Mouse (Mus musculus) stomach, embryonic 16.5 days (tissue): ENCODE results near the gene Ropn1. TPM values are rescaled to one million over a fixed set of nuclear protein-coding genes. Genes with fewer than 3 reads are reported as not detected.
A peak's percentile ranks its signal among the peaks of the same experiment; 100 is the strongest.
"Not testable (repeated sequence)": the region's sequence is repeated elsewhere in the genome, so short reads cannot be mapped to it uniquely, and the experiment has no call there.

ENCODE experiments used
- ATAC-seq: fragments of 200-750 bp; cut with Nextera tagmentation; 2 replicates; pipeline ENCODE4 v1.8.0; 2017; ENCODE audit warnings: moderate number of reproducible peaks, moderate TSS enrichment; ENCODE audit not compliant: insufficient read depth, low FRiP score
- H3K27ac ChIP-seq: fragments of 300-500 bp; sonication (generic); 2 replicates; pipeline ENCODE4 v1.5.1; 2014; ENCODE audit warnings: low read length
- H3K27me3 ChIP-seq: fragments of 300-500 bp; sonication (generic); 2 replicates; pipeline ENCODE4 v1.6.1; 2014; ENCODE audit warnings: low read length, control low read depth, mixed read lengths; ENCODE audit not compliant: control insufficient read depth, insufficient read depth
- H3K36me3 ChIP-seq: fragments of 300-500 bp; sonication (generic); 2 replicates; pipeline ENCODE4 v1.6.1; 2014; ENCODE audit warnings: low read length; ENCODE audit not compliant: control insufficient read depth, insufficient read depth
- H3K4me1 ChIP-seq: fragments of 300-500 bp; sonication (generic); 2 replicates; pipeline ENCODE4 v1.6.1; 2014; ENCODE audit warnings: low read length, control low read depth, mixed read lengths; ENCODE audit not compliant: control insufficient read depth, insufficient read depth
- H3K4me2 ChIP-seq: fragments of 300-500 bp; sonication (generic); 2 replicates; pipeline ENCODE4 v1.6.1; 2014; ENCODE audit warnings: low read depth, low read length, mixed read lengths
- H3K4me3 ChIP-seq: fragments of 300-500 bp; sonication (generic); replicated peaks from 2 replicates; pipeline ENCODE4 v1.5.1; 2014; ENCODE audit warnings: mild to moderate bottlenecking, low read length
- H3K9ac ChIP-seq: fragments of 300-500 bp; sonication (generic); 2 replicates; pipeline ENCODE4 v1.6.1; 2014; ENCODE audit warnings: low read length
- H3K9me3 ChIP-seq: fragments of 300-500 bp; sonication (generic); replicated peaks from 2 replicates; pipeline ENCODE4 v1.6.1; 2016; ENCODE audit warnings: low read length, control low read depth; ENCODE audit not compliant: control insufficient read depth
- WGBS: fragments of 180-500 bp; shearing (Covaris S2); extraction: QIAGEN DNeasy Blood & Tissue Kit; methylation state at CpG from one replicate; pipeline ENCODE4 v1.1.7; 2014; 5-methylcytosine and 5-hydroxymethylcytosine counted together
- polyA plus RNA-seq: library from polyadenylated mRNA; unstranded; fragments of >200 nt; fragmentation: Nextera tagmentation; extraction: Ambion mirVana; gene quantifications from 2 replicates; pipeline ENCODE4 v1.2.1, GENCODE M21; 2015

Ropn1 gene
- polyA plus RNA-seq, 1 experiment from 2014 or later, result not detected

- H3K36me3 ChIP-seq, result no peaks in the 10 kb centered on the region
- H3K4me2 ChIP-seq, result no peak overlapping the region
- ATAC-seq, result no peak
- WGBS, result 38% methylated on average over 8 of the region's 8 CpGs
- no peaks in the 10 kb centered on the region for H3K27me3 ChIP-seq
- no peaks in the 10 kb centered on the region for H3K9me3 ChIP-seq
- no peak overlapping the region for H3K9ac ChIP-seq
- no peaks in the 10 kb centered on the region for H3K4me1 ChIP-seq
- no peak overlapping the region for H3K4me3 ChIP-seq
- no peak overlapping the region for H3K27ac ChIP-seq
Measured at GRCm38 (mm10) chr16:34643511-34644259, 6.0 kb upstream of the Ropn1 start.

DNA sequence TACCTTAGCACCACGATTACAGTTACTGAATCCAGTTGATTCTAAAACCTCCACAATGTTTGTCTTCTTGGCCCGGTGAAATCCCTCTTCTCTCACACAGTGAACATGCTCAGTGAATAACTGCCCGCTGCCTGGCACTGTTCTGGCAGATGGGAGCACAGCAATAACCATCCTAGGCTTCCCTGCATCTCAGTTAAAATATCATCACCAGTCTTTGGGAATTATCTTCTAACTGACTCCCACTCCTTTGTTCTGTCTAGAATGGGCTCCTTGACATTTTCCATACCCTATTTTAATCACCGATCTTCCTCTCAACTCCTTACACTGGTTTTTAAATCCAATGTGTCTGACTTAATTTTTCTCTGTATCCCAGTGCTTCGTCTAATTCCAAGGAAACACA is 3.3 kb downstream of the Ropn1 start:
- H3K27ac ChIP-seq, result no peak overlapping the region
- no peak for ATAC-seq
- no peaks in the 10 kb centered on the region for H3K9me3 ChIP-seq
- H3K27me3 ChIP-seq, result no peaks in the 10 kb centered on the region
- no peaks in the 10 kb centered on the region for H3K36me3 ChIP-seq
- no peak overlapping the region for H3K9ac ChIP-seq
- H3K4me2 ChIP-seq, result no peak overlapping the region
- peaks cover 2% of the 10 kb centered on the region; the same call in 1 of the 2 replicates for H3K4me1 ChIP-seq
- 86% methylated on average over 5 of the region's 5 CpGs for WGBS
- H3K4me3 ChIP-seq, result no peak overlapping the region

GRCm38 (mm10) chr16:34657566-34657965 is 7.8 kb downstream of the Ropn1 start:
- H3K9me3 ChIP-seq, H3K27me3 ChIP-seq, ATAC-seq, H3K27ac ChIP-seq, H3K36me3 ChIP-seq, H3K4me1 ChIP-seq: not testable (repeated sequence)
- H3K9ac ChIP-seq, result 0 out of 2 replicates have a peak overlapping the region, but pooled peaks have one; percentile 4
- H3K4me3 ChIP-seq, result peak overlapping the region; percentile 31
- H3K4me2 ChIP-seq, result peak overlapping the region; percentile 52
- 2% methylated on average over 16 of the region's 16 CpGs for WGBS

DNA sequence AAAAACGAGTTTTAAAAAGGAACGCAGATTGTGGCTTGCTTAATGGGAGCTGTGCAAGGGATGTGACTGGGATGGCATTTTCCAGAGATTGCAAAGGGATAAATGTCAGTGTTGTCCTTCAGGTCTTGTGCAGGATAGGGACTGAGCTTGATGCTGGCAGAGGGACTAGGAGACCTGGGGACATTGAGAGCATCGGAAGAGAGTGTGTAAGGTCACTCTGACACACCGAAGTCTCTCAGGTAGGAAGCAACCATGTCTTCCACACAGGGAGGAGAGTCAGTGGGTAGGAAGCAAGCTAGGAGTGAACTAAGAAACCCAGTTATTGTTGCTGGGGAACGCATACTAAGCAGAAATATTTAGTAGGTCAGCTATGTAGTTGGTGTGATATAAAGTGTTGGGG is 8.3 kb downstream of the Ropn1 start:
- Histone ChIP-seq H3K9ac (peak overlapping the region; percentile 48; the same call in 1 of the 2 replicates), H3K4me1 (peaks cover 5% of the 10 kb centered on the region; the same call in 1 of the 2 replicates), H3K4me3 (peak overlapping the region; percentile 31), H3K27me3 (no peaks in the 10 kb centered on the region), H3K4me2 (peak overlapping the region; percentile 52), H3K9me3 (no peaks in the 10 kb centered on the region), H3K27ac (no peak overlapping the region), H3K36me3 (no peaks in the 10 kb centered on the region)
- 23% methylated on average over 5 of the region's 5 CpGs for WGBS
- ATAC-seq, result no peak

DNA sequence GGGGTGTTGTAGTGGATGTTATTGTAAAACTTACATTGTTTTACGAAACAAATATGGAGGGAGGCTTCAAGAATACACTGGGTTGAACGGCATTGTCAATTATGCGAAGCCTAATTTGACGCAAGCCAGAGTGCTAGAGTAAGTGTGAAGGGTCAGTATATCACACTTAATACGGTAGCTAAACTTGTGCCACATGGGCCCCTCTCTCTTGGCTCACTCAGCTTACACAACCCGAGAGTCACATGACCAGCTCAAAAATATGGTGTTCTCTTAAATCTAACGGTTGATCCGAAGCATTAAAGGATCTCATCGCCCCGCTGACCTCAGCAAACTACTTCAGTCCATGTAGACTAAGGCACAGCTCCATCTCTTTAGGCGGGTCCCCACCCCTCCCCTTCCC is 8.7 kb downstream of the Ropn1 start:
- H3K4me2 ChIP-seq, result peak overlapping the region; percentile 52
- no peaks in the 10 kb centered on the region for H3K9me3 ChIP-seq
- ATAC-seq, result no peak
- no peaks in the 10 kb centered on the region for H3K36me3 ChIP-seq
- no peak overlapping the region; the same call in 1 of the 2 replicates for H3K9ac ChIP-seq
- peaks cover 5% of the 10 kb centered on the region; the same call in 1 of the 2 replicates for H3K4me1 ChIP-seq
- no peaks in the 10 kb centered on the region for H3K27me3 ChIP-seq
- no peak overlapping the region for H3K27ac ChIP-seq
- 37% methylated on average over 11 of the region's 11 CpGs for WGBS
- no peak overlapping the region for H3K4me3 ChIP-seq

DNA sequence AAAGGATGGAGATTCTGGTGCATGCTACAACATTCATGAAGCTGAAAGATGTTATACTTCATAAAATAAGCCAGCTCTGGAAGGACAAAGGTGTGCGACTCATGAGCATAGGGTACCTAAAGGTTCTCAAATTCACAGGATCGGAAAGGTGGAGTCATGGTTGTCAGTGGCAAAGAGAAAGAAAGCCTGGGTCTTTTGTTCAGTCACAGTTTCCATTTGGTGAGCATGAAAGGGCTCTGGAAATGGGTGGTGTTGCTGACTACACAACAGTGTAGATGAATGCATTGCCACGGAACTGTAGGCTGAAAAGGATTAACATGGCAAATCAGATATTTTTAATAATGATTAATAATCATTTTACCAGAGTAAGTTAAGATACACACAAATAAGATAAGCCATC is 14.8 kb downstream of the Ropn1 start:
- Histone ChIP-seq H3K9me3 (no peaks in the 10 kb centered on the region), H3K9ac (no peak overlapping the region), H3K27ac (no peak overlapping the region), H3K4me2 (no peak overlapping the region), H3K4me1 (peaks cover 4% of the 10 kb centered on the region; the same call in 1 of the 2 replicates), H3K27me3 (peaks cover 4% of the 10 kb centered on the region; the same call in 1 of the 2 replicates), H3K36me3 (no peaks in the 10 kb centered on the region), H3K4me3 (no peak overlapping the region)
- no peak for ATAC-seq
- WGBS, result 80% methylated on average over 3 of the region's 3 CpGs

GRCm38 (mm10) chr16:34667031-34667726 is 17.5 kb downstream of the Ropn1 start:
- Histone ChIP-seq H3K9me3 (no peaks in the 10 kb centered on the region), H3K9ac (no peak overlapping the region), H3K4me3 (peak overlapping the region; percentile 17; the same call in 1 of the 2 replicates), H3K27me3 (peaks cover 4% of the 10 kb centered on the region; the same call in 1 of the 2 replicates), H3K4me1 (peaks cover 4% of the 10 kb centered on the region; the same call in 1 of the 2 replicates), H3K27ac (no peak overlapping the region), H3K36me3 (no peaks in the 10 kb centered on the region), H3K4me2 (peak overlapping the region; percentile 44)
- peak; percentile 40; the same call in 1 of the 2 replicates for ATAC-seq
- WGBS, result 11% methylated on average over 20 of the region's 20 CpGs

- no peaks in the 10 kb centered on the region for H3K9me3 ChIP-seq
- H3K27ac ChIP-seq, result no peak overlapping the region
- no peak overlapping the region for H3K9ac ChIP-seq
- ATAC-seq, result no peak
- H3K4me3 ChIP-seq, result no peak overlapping the region
- H3K27me3 ChIP-seq, result peaks cover 4% of the 10 kb centered on the region; the same call in 1 of the 2 replicates
- 71% methylated on average over 9 of the region's 9 CpGs for WGBS
- H3K36me3 ChIP-seq, result no peaks in the 10 kb centered on the region
- peaks cover 4% of the 10 kb centered on the region; the same call in 1 of the 2 replicates for H3K4me1 ChIP-seq
- H3K4me2 ChIP-seq, result no peak overlapping the region
Measured at GRCm38 (mm10) chr16:34668341-34668740, 18.6 kb downstream of the Ropn1 start.

GRCm38 (mm10) chr16:34671966-34672365 is 22.2 kb downstream of the Ropn1 start:
- no peak for ATAC-seq
- H3K9me3 ChIP-seq, result no peaks in the 10 kb centered on the region
- 56% methylated on average over 7 of the region's 7 CpGs for WGBS

More at GRCm38 (mm10) chr16:34671966-34672365, 22.2 kb downstream of the Ropn1 start:
- Histone ChIP-seq H3K9ac (no peak overlapping the region), H3K4me3 (no peak overlapping the region), H3K4me2 (no peak overlapping the region), H3K36me3 (no peaks in the 10 kb centered on the region), H3K4me1 (peaks cover 4% of the 10 kb centered on the region; the same call in 1 of the 2 replicates), H3K27ac (no peak overlapping the region), H3K27me3 (no peaks in the 10 kb centered on the region)
